Mouse (Mus musculus): ENCODE data around the gene Nr4a1. TPM values are rescaled to one million over a fixed set of nuclear protein-coding genes. Genes with fewer than 3 reads are reported as not detected.

The Nr4a1 gene
- polyA plus RNA-seq, 1 experiment from 2014 or later = 12.4 TPM

DNA sequence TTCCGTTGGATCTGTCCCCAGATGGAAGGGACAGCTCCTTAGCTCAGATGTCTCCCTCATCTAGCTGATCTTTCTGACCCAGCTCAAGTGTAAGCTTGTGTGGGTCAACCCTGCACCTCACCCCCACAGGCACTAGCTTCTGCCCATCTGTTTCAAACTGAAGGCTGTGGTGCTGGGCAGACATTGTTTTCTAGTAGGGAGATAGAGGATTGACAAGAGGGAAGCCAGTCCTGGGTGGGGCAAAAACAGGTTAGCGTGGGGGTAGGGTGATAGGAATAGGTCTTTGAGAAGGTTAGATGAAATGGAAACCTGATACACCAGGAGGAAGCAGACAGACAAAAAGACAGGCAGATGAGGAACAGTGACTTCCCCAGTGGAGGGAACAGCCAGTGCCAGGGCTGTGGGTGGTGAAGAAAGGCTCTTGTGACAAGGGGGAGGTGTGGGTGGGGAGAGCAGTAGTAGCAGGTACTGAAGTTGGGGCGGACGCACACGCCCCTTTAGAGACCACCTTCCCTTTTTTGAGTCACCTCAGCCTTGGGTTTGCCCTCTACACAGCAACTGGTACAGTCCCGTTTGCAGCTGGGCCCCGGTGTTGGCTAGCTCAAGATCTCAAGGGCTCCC is 1.9 kb downstream of the Nr4a1 start:
- no peak overlapping the region for H3K4me2 ChIP-seq (ENCODE audit: low read depth, low read length)
- DNase-seq (ENCODE audit: low spot score) = no peak
- WGBS = 81% methylated on average over 7 of the region's 7 CpGs

DNA sequence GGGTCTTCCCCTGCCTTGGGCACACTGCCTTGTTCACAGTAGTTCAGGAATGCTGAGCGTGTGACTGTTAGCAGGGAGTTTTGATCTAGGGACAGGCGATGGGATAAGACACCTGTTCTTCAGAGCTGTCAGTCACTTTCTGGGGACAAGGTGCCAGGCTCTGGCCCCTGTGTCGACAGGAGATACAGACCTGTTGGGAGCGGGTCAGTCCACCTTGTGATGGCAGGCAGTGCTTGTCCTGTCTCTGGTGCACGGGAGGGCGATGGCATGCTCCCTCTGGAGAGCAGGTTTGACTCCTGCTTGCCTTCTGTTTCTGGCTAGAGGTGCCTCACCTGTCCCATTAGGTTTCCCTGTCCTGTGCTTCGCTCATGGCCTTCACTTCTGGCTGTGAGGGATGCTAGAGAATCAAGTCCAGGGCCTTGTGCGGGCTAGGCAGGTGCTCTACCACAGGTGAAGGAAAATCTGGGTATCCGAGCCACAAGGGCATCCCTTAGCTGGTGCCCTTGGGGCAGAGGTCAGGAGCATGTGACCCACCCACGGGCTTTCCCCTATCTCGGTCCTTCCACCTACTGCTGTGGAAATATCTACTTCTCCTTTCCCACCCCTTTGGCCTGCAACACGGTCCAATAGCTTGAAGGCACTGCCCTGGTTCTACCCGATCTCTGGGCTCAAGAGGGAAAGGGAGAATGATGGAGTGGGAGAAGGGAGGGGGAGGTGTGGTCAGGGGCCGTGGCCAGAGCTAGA is 2.6 kb downstream of the Nr4a1 start:
- Histone ChIP-seq H3K9ac (ENCODE audit: low read depth, low read length) (no peak overlapping the region), H3K4me3 (ENCODE audit: low read depth, low read length) (no peak overlapping the region), H3K4me1 (ENCODE audit: control insufficient read depth, insufficient read depth, low read length) (peaks cover 18% of the 10 kb centered on the region), H3K9me3 (ENCODE audit: control insufficient read depth, low read length) (no peaks in the 10 kb centered on the region), H3K27ac (replicated peaks; ENCODE audit: low read depth, low read length) (no peak overlapping the region), H3K36me3 (ENCODE audit: control insufficient read depth, insufficient read depth, low read length) (no peaks in the 10 kb centered on the region; the same call in 1 of the 2 replicates), H3K4me2 (ENCODE audit: low read depth, low read length) (no peak overlapping the region), H3K27me3 (replicated peaks; ENCODE audit: control insufficient read depth, insufficient read depth, low read length) (no peaks in the 10 kb centered on the region)
- no peak for ATAC-seq (ENCODE audit: low read depth)
- WGBS = 70% methylated on average over 13 of the region's 14 CpGs
- DNase-seq (ENCODE audit: low spot score) = no peak

More for the DNA sequence above, 1.9 kb downstream of the Nr4a1 start:
- H3K27me3 ChIP-seq (replicated peaks; ENCODE audit: control insufficient read depth, insufficient read depth, low read length) = no peaks in the 10 kb centered on the region
- no peak overlapping the region for H3K9ac ChIP-seq (ENCODE audit: low read depth, low read length)
- no peak overlapping the region for H3K27ac ChIP-seq (replicated peaks; ENCODE audit: low read depth, low read length)
- H3K4me1 ChIP-seq (ENCODE audit: control insufficient read depth, insufficient read depth, low read length) = peaks cover 11% of the 10 kb centered on the region
- no peak for ATAC-seq (ENCODE audit: low read depth)
- no peak overlapping the region for H3K4me3 ChIP-seq (ENCODE audit: low read depth, low read length)
- H3K9me3 ChIP-seq (ENCODE audit: control insufficient read depth, low read length) = no peaks in the 10 kb centered on the region
- no peaks in the 10 kb centered on the region; the same call in 1 of the 2 replicates for H3K36me3 ChIP-seq (ENCODE audit: control insufficient read depth, insufficient read depth, low read length)

- ATAC-seq (ENCODE audit: low read depth) = no peak
- Histone ChIP-seq H3K4me2 (ENCODE audit: low read depth, low read length) (no peak overlapping the region), H3K4me1 (ENCODE audit: control insufficient read depth, insufficient read depth, low read length) (peaks cover 21% of the 10 kb centered on the region), H3K4me3 (ENCODE audit: low read depth, low read length) (no peak overlapping the region), H3K27ac (replicated peaks; ENCODE audit: low read depth, low read length) (no peak overlapping the region), H3K27me3 (replicated peaks; ENCODE audit: control insufficient read depth, insufficient read depth, low read length) (no peaks in the 10 kb centered on the region), H3K36me3 (ENCODE audit: control insufficient read depth, insufficient read depth, low read length) (no peaks in the 10 kb centered on the region; the same call in 1 of the 2 replicates), H3K9me3 (ENCODE audit: control insufficient read depth, low read length) (no peaks in the 10 kb centered on the region), H3K9ac (ENCODE audit: low read depth, low read length) (no peak overlapping the region)
- WGBS = 88% methylated on average over 8 of the region's 11 CpGs
- DNase-seq (ENCODE audit: low spot score) = no peak
Measured at GRCm38 (mm10) chr15:101258420-101258819, 4.4 kb downstream of the Nr4a1 start.

DNA sequence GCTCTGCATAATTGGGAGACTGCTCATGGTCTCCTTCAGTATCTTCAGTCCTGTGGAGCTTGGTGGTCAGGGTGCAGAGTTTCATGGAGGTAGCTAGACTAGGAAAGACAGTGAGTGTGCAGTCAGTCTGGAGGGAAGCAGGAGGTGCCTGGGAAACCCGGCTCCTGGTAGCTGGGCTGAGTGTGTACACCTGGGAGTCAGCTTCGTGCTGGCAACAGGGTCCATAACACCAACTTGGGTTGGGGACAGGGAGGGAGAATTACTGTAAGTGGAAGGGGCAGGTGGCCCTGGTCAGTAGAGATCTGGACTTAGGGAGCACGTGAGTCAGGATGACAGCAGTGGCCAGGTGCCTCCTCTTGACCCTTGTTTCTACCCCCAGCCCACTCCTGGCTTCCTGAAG is 5.9 kb downstream of the Nr4a1 start:
- H3K27me3 ChIP-seq (replicated peaks; ENCODE audit: control insufficient read depth, insufficient read depth, low read length) = no peaks in the 10 kb centered on the region
- H3K9ac ChIP-seq (ENCODE audit: low read depth, low read length) = no peak overlapping the region
- 97% methylated on average over 3 of the region's 3 CpGs for WGBS
- peaks cover 21% of the 10 kb centered on the region for H3K4me1 ChIP-seq (ENCODE audit: control insufficient read depth, insufficient read depth, low read length)
- H3K9me3 ChIP-seq (ENCODE audit: control insufficient read depth, low read length) = no peaks in the 10 kb centered on the region
- no peak overlapping the region for H3K4me3 ChIP-seq (ENCODE audit: low read depth, low read length)
- H3K27ac ChIP-seq (replicated peaks; ENCODE audit: low read depth, low read length) = peak overlapping the region; percentile 92; the same call in 1 of the 2 replicates
- DNase-seq (ENCODE audit: low spot score) = no peak
- ATAC-seq (ENCODE audit: low read depth) = no peak
- no peaks in the 10 kb centered on the region; the same call in 1 of the 2 replicates for H3K36me3 ChIP-seq (ENCODE audit: control insufficient read depth, insufficient read depth, low read length)
- H3K4me2 ChIP-seq (ENCODE audit: low read depth, low read length) = no peak overlapping the region

- Histone ChIP-seq H3K4me2 (ENCODE audit: low read depth, low read length) (peak overlapping the region; percentile 31; the same call in 1 of the 2 replicates), H3K9me3 (ENCODE audit: control insufficient read depth, low read length) (no peaks in the 10 kb centered on the region), H3K4me1 (ENCODE audit: control insufficient read depth, insufficient read depth, low read length) (peaks cover 21% of the 10 kb centered on the region), H3K36me3 (ENCODE audit: control insufficient read depth, insufficient read depth, low read length) (no peaks in the 10 kb centered on the region; the same call in 1 of the 2 replicates), H3K4me3 (ENCODE audit: low read depth, low read length) (no peak overlapping the region), H3K9ac (ENCODE audit: low read depth, low read length) (peak overlapping the region; percentile 45), H3K27ac (replicated peaks; ENCODE audit: low read depth, low read length) (peak overlapping the region; percentile 92), H3K27me3 (replicated peaks; ENCODE audit: control insufficient read depth, insufficient read depth, low read length) (no peaks in the 10 kb centered on the region)
- ATAC-seq (ENCODE audit: low read depth) = no peak
- 44% methylated on average over 9 of the region's 10 CpGs for WGBS
- peak; percentile 50 for DNase-seq (ENCODE audit: low spot score)
Measured at GRCm38 (mm10) chr15:101260387-101260786, 6.3 kb downstream of the Nr4a1 start.

DNA sequence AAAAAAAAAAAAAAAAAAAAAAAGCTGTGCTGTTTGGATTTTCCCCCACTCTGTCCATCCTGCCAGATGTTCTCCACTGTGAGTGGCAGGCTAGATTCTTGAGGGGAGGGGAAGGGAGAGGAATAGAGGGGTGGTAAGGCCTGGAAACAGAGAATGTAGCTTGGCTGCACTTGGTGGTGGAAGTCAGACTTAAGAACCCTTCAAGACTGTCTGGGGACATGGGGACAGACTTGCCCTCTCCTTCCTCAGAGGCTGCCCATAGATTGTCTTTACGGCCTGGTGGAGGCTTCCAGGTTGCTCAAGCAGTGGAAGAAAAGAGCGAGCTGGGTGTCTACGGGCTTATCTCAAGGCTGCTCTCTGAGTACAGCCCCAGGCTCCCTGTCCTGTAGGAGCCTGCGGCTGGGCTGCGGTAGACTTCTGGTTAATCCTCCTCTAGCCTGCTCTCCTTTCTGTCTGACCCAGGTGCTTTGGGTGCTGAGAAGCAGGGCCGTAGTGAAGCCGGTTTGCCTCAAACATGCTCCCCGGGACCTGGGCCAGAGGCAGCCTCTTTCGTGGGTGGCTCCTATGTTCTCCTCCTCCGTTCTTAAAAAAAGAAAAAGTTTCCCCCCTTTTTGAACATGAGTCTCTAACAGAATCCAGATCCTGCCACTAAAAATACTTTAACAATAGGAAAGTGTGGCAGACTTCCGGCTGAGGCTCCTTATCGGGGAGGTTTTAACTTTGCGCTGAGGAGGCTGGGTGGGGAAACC is 7.0 kb downstream of the Nr4a1 start:
- H3K4me3 ChIP-seq (ENCODE audit: low read depth, low read length) = no peak overlapping the region
- H3K9ac ChIP-seq (ENCODE audit: low read depth, low read length) = peak overlapping the region; percentile 49
- no peaks in the 10 kb centered on the region; the same call in 1 of the 2 replicates for H3K36me3 ChIP-seq (ENCODE audit: control insufficient read depth, insufficient read depth, low read length)
- peaks cover 24% of the 10 kb centered on the region for H3K4me1 ChIP-seq (ENCODE audit: control insufficient read depth, insufficient read depth, low read length)
- H3K27ac ChIP-seq (replicated peaks; ENCODE audit: low read depth, low read length) = peak overlapping the region; percentile 92
- H3K27me3 ChIP-seq (replicated peaks; ENCODE audit: control insufficient read depth, insufficient read depth, low read length) = no peaks in the 10 kb centered on the region
- H3K9me3 ChIP-seq (ENCODE audit: control insufficient read depth, low read length) = no peaks in the 10 kb centered on the region
- ATAC-seq (ENCODE audit: low read depth) = peak; percentile 17; the same call in 1 of the 2 replicates
- peak overlapping the region; percentile 31 for H3K4me2 ChIP-seq (ENCODE audit: low read depth, low read length)
- peak; percentile 72 for DNase-seq (ENCODE audit: low spot score)
- 38% methylated on average over 11 of the region's 13 CpGs for WGBS

- Histone ChIP-seq H3K4me3 (ENCODE audit: low read depth, low read length) (no peak overlapping the region), H3K9me3 (ENCODE audit: control insufficient read depth, low read length) (no peaks in the 10 kb centered on the region), H3K4me1 (ENCODE audit: control insufficient read depth, insufficient read depth, low read length) (peaks cover 35% of the 10 kb centered on the region), H3K27me3 (replicated peaks; ENCODE audit: control insufficient read depth, insufficient read depth, low read length) (no peaks in the 10 kb centered on the region), H3K27ac (replicated peaks; ENCODE audit: low read depth, low read length) (no peak overlapping the region), H3K36me3 (ENCODE audit: control insufficient read depth, insufficient read depth, low read length) (no peaks in the 10 kb centered on the region; the same call in 1 of the 2 replicates), H3K9ac (ENCODE audit: low read depth, low read length) (no peak overlapping the region), H3K4me2 (ENCODE audit: low read depth, low read length) (no peak overlapping the region)
- DNase-seq (ENCODE audit: low spot score) (peak; percentile 51), ATAC-seq (ENCODE audit: low read depth) (no peak)
- WGBS = 64% methylated on average over 5 of the region's 5 CpGs
Measured at GRCm38 (mm10) chr15:101262502-101262901, 8.4 kb downstream of the Nr4a1 start.

DNA sequence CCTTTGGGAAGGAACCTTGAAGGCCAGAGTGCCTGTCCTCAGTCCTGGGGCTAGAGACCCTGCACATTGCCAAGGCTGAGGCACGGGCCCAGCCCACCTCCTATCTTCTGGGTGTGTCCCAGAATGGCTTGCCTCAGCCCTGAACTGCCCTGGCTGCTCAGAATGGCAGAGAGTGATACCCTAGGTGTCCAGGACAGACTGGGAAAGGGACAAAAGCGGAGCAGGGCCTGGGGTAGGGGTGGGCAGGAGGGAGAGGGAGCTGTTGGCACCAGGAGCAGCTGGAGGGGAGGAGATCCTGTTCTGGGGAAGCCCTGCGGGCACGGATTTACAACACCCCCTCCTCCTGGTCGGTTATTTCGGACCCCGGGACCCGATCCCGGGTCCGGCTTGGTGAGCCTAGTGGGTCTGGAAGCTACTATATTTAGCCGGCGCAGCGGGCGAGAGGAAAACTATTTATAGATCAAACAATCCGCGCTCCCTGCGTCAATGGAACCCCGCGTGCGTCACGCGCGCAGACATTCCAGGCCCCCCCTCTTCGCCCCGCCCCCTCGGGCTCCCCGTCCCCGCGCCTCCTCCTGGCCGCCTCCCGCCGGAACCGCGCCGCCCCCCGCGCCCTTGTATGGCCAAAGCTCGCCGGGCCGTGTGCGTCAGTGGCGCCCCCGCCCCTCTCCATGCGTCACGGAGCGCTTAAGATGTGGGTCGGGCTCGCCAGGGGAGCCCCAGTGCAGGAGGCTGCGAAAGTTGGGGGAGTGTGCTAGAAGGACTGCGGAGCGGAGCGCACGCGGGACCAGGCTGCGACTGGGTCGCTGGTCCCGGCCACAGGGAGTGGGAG is 12.3 kb downstream of the Nr4a1 start:
- Histone ChIP-seq H3K4me2 (ENCODE audit: low read depth, low read length) (peak overlapping the region; percentile 91), H3K4me3 (ENCODE audit: low read depth, low read length) (peak overlapping the region; percentile 48), H3K9me3 (ENCODE audit: control insufficient read depth, low read length) (no peaks in the 10 kb centered on the region), H3K4me1 (ENCODE audit: control insufficient read depth, insufficient read depth, low read length) (peaks cover 24% of the 10 kb centered on the region), H3K27me3 (replicated peaks; ENCODE audit: control insufficient read depth, insufficient read depth, low read length) (no peaks in the 10 kb centered on the region), H3K36me3 (ENCODE audit: control insufficient read depth, insufficient read depth, low read length) (peaks cover 15% of the 10 kb centered on the region), H3K9ac (ENCODE audit: low read depth, low read length) (peak overlapping the region; percentile 71), H3K27ac (replicated peaks; ENCODE audit: low read depth, low read length) (peak overlapping the region; percentile 82)
- peak; percentile 96 for DNase-seq (ENCODE audit: low spot score)
- ATAC-seq (ENCODE audit: low read depth) = peak; percentile 94
- 2% methylated on average over 41 of the region's 57 CpGs for WGBS

Measured in embryonic facial prominence, embryonic 14.5 days (tissue).